ENCODE assay signal across 8 mouse cellular contexts in genomic region chr7:34131959-34132354, GRCm38 (mm10). TPM values are rescaled to one million over a fixed set of nuclear protein-coding genes. Genes with fewer than 3 reads are reported as not detected.
DNase-seq lines count a peak whose midpoint lies in the region; ATAC-seq and TF ChIP-seq lines count a peak whose summit lies in the region.

No protein-coding gene starts in this region.

- peaks cover 13% of the 10 kb centered on the region for H3K4me1 ChIP-seq in forebrain, postnatal 0 days (ENCODE audit: insufficient read depth)

- no peaks in the 10 kb centered on the region for H3K36me3 ChIP-seq in forebrain, postnatal 0 days (ENCODE audit: insufficient read depth)

- intact Hi-C loops in gastrocnemius, adult 2 months (cut with DNase I) = loop anchor here (5.0 kb wide), 1 partner anchor 65 kb away; the partner anchor contains the start of gene Pdcd2l

- DNase-seq in gastrocnemius, adult 2 months = no peak
- DNase-seq in gastrocnemius, postnatal 10 days = no peak
- DNase-seq in 3T3-L1 (ENCODE audit: low read depth, low spot score) = peak; percentile 29
- no peak for DNase-seq in forebrain, postnatal 0 days
- peak; percentile 19 for DNase-seq in mesoderm, embryonic 11.5 days (ENCODE audit: low read depth, low spot score)
- DNase-seq in layer of hippocampus, postnatal 36 days = no peak
- no peak for DNase-seq in cerebellum, adult 18-20 months

- H3K4me2 ChIP-seq in forebrain, postnatal 0 days (ENCODE audit: low read depth) = peak overlapping the region; percentile 64

- no peaks in the 10 kb centered on the region for H3K9me3 ChIP-seq in forebrain, postnatal 0 days (ENCODE audit: low read length)

- 9% methylated on average over 3 of the region's 3 CpGs for WGBS in forebrain, postnatal 0 days

- peak overlapping the region; percentile 72 for H3K27ac ChIP-seq in gastrocnemius, adult 2 months
- no peak overlapping the region for H3K27ac ChIP-seq in forebrain, postnatal 0 days (ENCODE audit: low read depth, low read length)

- ATAC-seq in forebrain, postnatal 0 days = no peak
- ATAC-seq in granulocyte monocyte progenitor cell, adult 5-6 weeks (replicated peaks; ENCODE audit: poor library complexity, severe bottlenecking) = no peak

- peak overlapping the region; percentile 78 for H3K9ac ChIP-seq in forebrain, postnatal 0 days

- peak overlapping the region; percentile 77 for H3K4me3 ChIP-seq in gastrocnemius, adult 2 months
- peak overlapping the region; percentile 84 for H3K4me3 ChIP-seq in forebrain, postnatal 0 days (ENCODE audit: low read depth, low read length)

- no peak for TF ChIP-seq CTCF in gastrocnemius, adult 2 months (IDR thresholded peaks at IDR 0.05)
- no peak for TF ChIP-seq CTCF in forebrain, postnatal 0 days (IDR thresholded peaks at IDR 0.05; ENCODE audit: low read depth)

- no peaks in the 10 kb centered on the region for H3K27me3 ChIP-seq in forebrain, postnatal 0 days (ENCODE audit: insufficient read depth, low read length)

RNA-seq across cellular contexts. Expression of gene Wtip, which starts 1.1 kb away (rescaled TPM):
- 1 to 10 TPM; 3.2 to 3.9 TPM for total RNA-seq in gastrocnemius, adult 2 months (2021)
- total RNA-seq in gastrocnemius, postnatal 10 days (2021) = 10 to 100 TPM; 10.5 to 15.2 TPM
- total RNA-seq in forebrain, postnatal 0 days (2014; rRNA removed) = 36.8 and 42.1 TPM in 2 replicates
- polyA plus RNA-seq in forebrain, postnatal 0 days (2015; fragmentation: Nextera tagmentation; extraction: Ambion mirVana) = 2.6 and 3.4 TPM in 2 replicates
- total RNA-seq in layer of hippocampus, postnatal 36 days (2021) = 10 to 100 TPM; 10.2 to 13.6 TPM
- not detected in 2 replicates for total RNA-seq in granulocyte monocyte progenitor cell, adult 5-6 weeks (2014; fragmentation: Nextera tagmentation)
- total RNA-seq in granulocyte monocyte progenitor cell, adult 5-6 weeks (2017) = 0.09 and 0.26 TPM in 2 replicates

RNA-seq across cellular contexts. Expression of gene Scgb1b30, which starts 36.7 kb away (rescaled TPM):
- total RNA-seq in gastrocnemius, adult 2 months (2021) = not detected
- not detected for total RNA-seq in gastrocnemius, postnatal 10 days (2021)
- total RNA-seq in forebrain, postnatal 0 days (2014; rRNA removed) = not detected in 2 replicates
- not detected in 2 replicates for polyA plus RNA-seq in forebrain, postnatal 0 days (2015; fragmentation: Nextera tagmentation; extraction: Ambion mirVana)
- not detected for total RNA-seq in layer of hippocampus, postnatal 36 days (2021)
- total RNA-seq in granulocyte monocyte progenitor cell, adult 5-6 weeks (2014; fragmentation: Nextera tagmentation) = not detected in 2 replicates
- not detected in 2 replicates for total RNA-seq in granulocyte monocyte progenitor cell, adult 5-6 weeks (2017)

RNA-seq across cellular contexts. Expression of gene Uba2, which starts 37.4 kb away (rescaled TPM):
- 10 to 100 TPM; 33.4 to 38.7 TPM for total RNA-seq in gastrocnemius, adult 2 months (2021)
- total RNA-seq in gastrocnemius, postnatal 10 days (2021) = 10 to 100 TPM; 47.2 to 55.3 TPM
- 179 and 196 TPM in 2 replicates for total RNA-seq in forebrain, postnatal 0 days (2014; rRNA removed)
- 109 and 123 TPM in 2 replicates for polyA plus RNA-seq in forebrain, postnatal 0 days (2015; fragmentation: Nextera tagmentation; extraction: Ambion mirVana)
- 10 to 100 TPM; 88.9 to 90.0 TPM for total RNA-seq in layer of hippocampus, postnatal 36 days (2021)
- 150 and 160 TPM in 2 replicates for total RNA-seq in granulocyte monocyte progenitor cell, adult 5-6 weeks (2014; fragmentation: Nextera tagmentation)
- total RNA-seq in granulocyte monocyte progenitor cell, adult 5-6 weeks (2017) = 207 and 213 TPM in 2 replicates

Comparison
In these comparisons a context has a peak if more than half of its experiments do, and no peak if none do; other contexts are left out.
1. DNase-seq: peak in 3T3-L1 (single experiment) and mesoderm, embryonic 11.5 days (single experiment); none in gastrocnemius, adult 2 months (single experiment), gastrocnemius, postnatal 10 days (single experiment), forebrain, postnatal 0 days (single experiment), layer of hippocampus, postnatal 36 days (0 of 2) and cerebellum, adult 18-20 months (0 of 2).